Mouse (Mus musculus): Measurements from ENCODE around the gene Kcnmb1. TPM values are rescaled to one million over a fixed set of nuclear protein-coding genes. Genes with fewer than 3 reads are reported as not detected.
A peak's percentile ranks its signal among the peaks of the same experiment; 100 is the strongest.

Kcnmb1 gene
- polyA plus RNA-seq, 1 experiment from 2014 or later: 0.83 TPM

GRCm38 (mm10) chr11:34001938-34002592, 39.3 kb downstream of the Kcnmb1 start:
- Histone ChIP-seq H3K4me2 (ENCODE audit: low read depth, low read length) (no peak overlapping the region), H3K27me3 (ENCODE audit: control insufficient read depth, insufficient read depth, low read length) (no peaks in the 10 kb centered on the region), H3K4me3 (ENCODE audit: low read length) (no peak overlapping the region), H3K9me3 (replicated peaks; ENCODE audit: control insufficient read depth, low read length) (no peaks in the 10 kb centered on the region), H3K27ac (ENCODE audit: low read length) (no peak overlapping the region), H3K4me1 (ENCODE audit: control insufficient read depth, insufficient read depth, low read length) (no peaks in the 10 kb centered on the region), H3K9ac (ENCODE audit: low read length) (no peak overlapping the region), H3K36me3 (ENCODE audit: control insufficient read depth, insufficient read depth) (no peaks in the 10 kb centered on the region)
- no peak for ATAC-seq (replicated peaks; ENCODE audit: extremely low read depth, insufficient read depth, low FRiP score)
- 5% methylated on average over 5 of the region's 5 CpGs for WGBS

- WGBS: 69% methylated on average over 5 of the region's 5 CpGs
- Histone ChIP-seq H3K27me3 (ENCODE audit: control insufficient read depth, insufficient read depth, low read length) (no peaks in the 10 kb centered on the region), H3K4me3 (ENCODE audit: low read length) (no peak overlapping the region), H3K4me2 (ENCODE audit: low read depth, low read length) (no peak overlapping the region), H3K9ac (ENCODE audit: low read length) (no peak overlapping the region), H3K27ac (ENCODE audit: low read length) (no peak overlapping the region), H3K36me3 (ENCODE audit: control insufficient read depth, insufficient read depth) (no peaks in the 10 kb centered on the region), H3K9me3 (replicated peaks; ENCODE audit: control insufficient read depth, low read length) (no peaks in the 10 kb centered on the region), H3K4me1 (ENCODE audit: control insufficient read depth, insufficient read depth, low read length) (no peaks in the 10 kb centered on the region)
- ATAC-seq (replicated peaks; ENCODE audit: extremely low read depth, insufficient read depth, low FRiP score): no peak
These were observed 39.8 kb downstream of the Kcnmb1 start for GRCm38 (mm10) chr11:34002593-34002965.

- no peak overlapping the region for H3K4me2 ChIP-seq (ENCODE audit: low read depth, low read length)
- no peak overlapping the region for H3K27ac ChIP-seq (ENCODE audit: low read length)
- no peak overlapping the region for H3K4me3 ChIP-seq (ENCODE audit: low read length)
- no peaks in the 10 kb centered on the region for H3K27me3 ChIP-seq (ENCODE audit: control insufficient read depth, insufficient read depth, low read length)
- H3K9me3 ChIP-seq (replicated peaks; ENCODE audit: control insufficient read depth, low read length): no peaks in the 10 kb centered on the region
- no peaks in the 10 kb centered on the region for H3K4me1 ChIP-seq (ENCODE audit: control insufficient read depth, insufficient read depth, low read length)
- WGBS: 63% methylated on average over 2 of the region's 2 CpGs
- no peak overlapping the region for H3K9ac ChIP-seq (ENCODE audit: low read length)
- H3K36me3 ChIP-seq (ENCODE audit: control insufficient read depth, insufficient read depth): no peaks in the 10 kb centered on the region
- ATAC-seq (replicated peaks; ENCODE audit: extremely low read depth, insufficient read depth, low FRiP score): no peak
These were observed 44.8 kb downstream of the Kcnmb1 start for GRCm38 (mm10) chr11:34007616-34008015.

- Histone ChIP-seq H3K4me2 (ENCODE audit: low read depth, low read length) (peak overlapping the region; percentile 35), H3K36me3 (ENCODE audit: control insufficient read depth, insufficient read depth) (no peaks in the 10 kb centered on the region)
- WGBS: 69% methylated on average over 11 of the region's 11 CpGs
These were observed 45.4 kb downstream of the Kcnmb1 start for GRCm38 (mm10) chr11:34008214-34008613.

GRCm38 (mm10) chr11:34008702-34009101, 45.9 kb downstream of the Kcnmb1 start:
- peak overlapping the region; percentile 77 for H3K27ac ChIP-seq (ENCODE audit: low read length)
- 0 out of 2 replicates have a peak overlapping the region, but pooled peaks have one; percentile 36 for H3K9ac ChIP-seq (ENCODE audit: low read length)
- H3K4me3 ChIP-seq (ENCODE audit: low read length): peak overlapping the region; percentile 15; the same call in 1 of the 2 replicates
- H3K4me1 ChIP-seq (ENCODE audit: control insufficient read depth, insufficient read depth, low read length): no peaks in the 10 kb centered on the region
- H3K9me3 ChIP-seq (replicated peaks; ENCODE audit: control insufficient read depth, low read length): no peaks in the 10 kb centered on the region
- no peaks in the 10 kb centered on the region for H3K36me3 ChIP-seq (ENCODE audit: control insufficient read depth, insufficient read depth)
- 35% methylated on average over 9 of the region's 9 CpGs for WGBS
- no peaks in the 10 kb centered on the region for H3K27me3 ChIP-seq (ENCODE audit: control insufficient read depth, insufficient read depth, low read length)
- no peak for ATAC-seq (replicated peaks; ENCODE audit: extremely low read depth, insufficient read depth, low FRiP score)
- H3K4me2 ChIP-seq (ENCODE audit: low read depth, low read length): peak overlapping the region; percentile 35; the same call in 1 of the 2 replicates

More at GRCm38 (mm10) chr11:34008214-34008613, 45.4 kb downstream of the Kcnmb1 start:
- H3K4me3 ChIP-seq (ENCODE audit: low read length): no peak overlapping the region; the same call in 1 of the 2 replicates
- no peak for ATAC-seq (replicated peaks; ENCODE audit: extremely low read depth, insufficient read depth, low FRiP score)
- 0 out of 2 replicates have a peak overlapping the region, but pooled peaks have one; percentile 36 for H3K9ac ChIP-seq (ENCODE audit: low read length)
- no peaks in the 10 kb centered on the region for H3K4me1 ChIP-seq (ENCODE audit: control insufficient read depth, insufficient read depth, low read length)
- H3K27ac ChIP-seq (ENCODE audit: low read length): peak overlapping the region; percentile 77
- H3K27me3 ChIP-seq (ENCODE audit: control insufficient read depth, insufficient read depth, low read length): no peaks in the 10 kb centered on the region
- H3K9me3 ChIP-seq (replicated peaks; ENCODE audit: control insufficient read depth, low read length): no peaks in the 10 kb centered on the region

- Histone ChIP-seq H3K4me1 (ENCODE audit: control insufficient read depth, insufficient read depth, low read length) (no peaks in the 10 kb centered on the region), H3K4me2 (ENCODE audit: low read depth, low read length) (no peak overlapping the region)
These were observed 46.7 kb downstream of the Kcnmb1 start for GRCm38 (mm10) chr11:34009316-34010087.

GRCm38 (mm10) chr11:34010133-34010858, 47.5 kb downstream of the Kcnmb1 start:
- H3K36me3 ChIP-seq (ENCODE audit: control insufficient read depth, insufficient read depth): no peaks in the 10 kb centered on the region
- WGBS: 55% methylated on average over 7 of the region's 7 CpGs
- H3K9me3 ChIP-seq (replicated peaks; ENCODE audit: control insufficient read depth, low read length): no peaks in the 10 kb centered on the region
- no peak overlapping the region for H3K4me2 ChIP-seq (ENCODE audit: low read depth, low read length)
- H3K27ac ChIP-seq (ENCODE audit: low read length): peak overlapping the region; percentile 74
- peak; percentile 30; the same call in 1 of the 2 replicates for ATAC-seq (replicated peaks; ENCODE audit: extremely low read depth, insufficient read depth, low FRiP score)
- no peaks in the 10 kb centered on the region for H3K27me3 ChIP-seq (ENCODE audit: control insufficient read depth, insufficient read depth, low read length)
- no peak overlapping the region for H3K4me3 ChIP-seq (ENCODE audit: low read length)
- no peaks in the 10 kb centered on the region for H3K4me1 ChIP-seq (ENCODE audit: control insufficient read depth, insufficient read depth, low read length)
- H3K9ac ChIP-seq (ENCODE audit: low read length): no peak overlapping the region

More at GRCm38 (mm10) chr11:34009316-34010087, 46.7 kb downstream of the Kcnmb1 start:
- H3K27me3 ChIP-seq (ENCODE audit: control insufficient read depth, insufficient read depth, low read length): no peaks in the 10 kb centered on the region
- WGBS: 74% methylated on average over 12 of the region's 12 CpGs
- no peak overlapping the region for H3K4me3 ChIP-seq (ENCODE audit: low read length)
- peak; percentile 26; the same call in 1 of the 2 replicates for ATAC-seq (replicated peaks; ENCODE audit: extremely low read depth, insufficient read depth, low FRiP score)
- no peak overlapping the region for H3K9ac ChIP-seq (ENCODE audit: low read length)
- H3K36me3 ChIP-seq (ENCODE audit: control insufficient read depth, insufficient read depth): no peaks in the 10 kb centered on the region
- no peaks in the 10 kb centered on the region for H3K9me3 ChIP-seq (replicated peaks; ENCODE audit: control insufficient read depth, low read length)
- H3K27ac ChIP-seq (ENCODE audit: low read length): peak overlapping the region; percentile 74

- H3K9ac ChIP-seq (ENCODE audit: low read length): no peak overlapping the region
- no peaks in the 10 kb centered on the region for H3K4me1 ChIP-seq (ENCODE audit: control insufficient read depth, insufficient read depth, low read length)
- no peak overlapping the region for H3K4me2 ChIP-seq (ENCODE audit: low read depth, low read length)
- peak overlapping the region; percentile 74 for H3K27ac ChIP-seq (ENCODE audit: low read length)
- peak; percentile 76 for ATAC-seq (replicated peaks; ENCODE audit: extremely low read depth, insufficient read depth, low FRiP score)
- no peaks in the 10 kb centered on the region for H3K9me3 ChIP-seq (replicated peaks; ENCODE audit: control insufficient read depth, low read length)
- no peaks in the 10 kb centered on the region for H3K36me3 ChIP-seq (ENCODE audit: control insufficient read depth, insufficient read depth)
- WGBS: 33% methylated on average over 4 of the region's 4 CpGs
- H3K4me3 ChIP-seq (ENCODE audit: low read length): no peak overlapping the region
- H3K27me3 ChIP-seq (ENCODE audit: control insufficient read depth, insufficient read depth, low read length): no peaks in the 10 kb centered on the region
These were observed 48.0 kb downstream of the Kcnmb1 start for GRCm38 (mm10) chr11:34010859-34011172.
